Mouse (Mus musculus) midbrain, embryonic 13.5 days (tissue): ENCODE data around the gene Fam107a. TPM values are rescaled to one million over a fixed set of nuclear protein-coding genes. Genes with fewer than 3 reads are reported as not detected.

ENCODE experiments used
- ATAC-seq: fragments of 200-750 bp; cut with Nextera tagmentation; 2 replicates; pipeline ENCODE4 v1.8.0; 2017; ENCODE audit warnings: mild to moderate bottlenecking, moderate TSS enrichment, moderate library complexity
- H3K27ac ChIP-seq: fragments of 300-500 bp; sonication (generic); 2 replicates; pipeline ENCODE4 v1.5.1; 2015; ENCODE audit warnings: inconsistent platforms, mild to moderate bottlenecking, moderate library complexity
- H3K27me3 ChIP-seq: fragments of 300-500 bp; sonication (generic); 2 replicates; pipeline ENCODE4 v1.6.1; 2015; ENCODE audit warnings: mild to moderate bottlenecking, inconsistent platforms
- H3K36me3 ChIP-seq: fragments of 300-500 bp; sonication (generic); 2 replicates; pipeline ENCODE4 v1.6.1; 2015; ENCODE audit warnings: mild to moderate bottlenecking, inconsistent platforms
- H3K4me1 ChIP-seq: fragments of 300-500 bp; sonication (generic); replicated peaks from 2 replicates; pipeline ENCODE4 v1.6.1; 2015; ENCODE audit warnings: inconsistent platforms
- H3K4me2 ChIP-seq: fragments of 300-500 bp; sonication (generic); replicated peaks from 2 replicates; pipeline ENCODE4 v1.6.1; 2015; ENCODE audit warnings: moderate library complexity, mild to moderate bottlenecking, inconsistent platforms
- H3K4me3 ChIP-seq: fragments of 300-500 bp; sonication (generic); replicated peaks from 2 replicates; pipeline ENCODE4 v1.5.1; 2015; ENCODE audit warnings: mild to moderate bottlenecking, inconsistent platforms
- H3K9ac ChIP-seq: fragments of 300-500 bp; sonication (generic); replicated peaks from 2 replicates; pipeline ENCODE4 v1.6.1; 2015; ENCODE audit warnings: mild to moderate bottlenecking, inconsistent platforms
- H3K9me3 ChIP-seq: fragments of 300-500 bp; sonication (generic); 2 replicates; pipeline ENCODE4 v1.6.1; 2016; ENCODE audit warnings: mild to moderate bottlenecking, inconsistent platforms
- WGBS: fragments of 180-500 bp; shearing (Covaris S2); methylation state at CpG from one replicate; pipeline ENCODE4 v1.1.7; 2015; 5-methylcytosine and 5-hydroxymethylcytosine counted together
- polyA plus RNA-seq: library from polyadenylated mRNA; unstranded; fragments of >200 nt; fragmentation: Nextera tagmentation; extraction: Ambion mirVana; gene quantifications from 2 replicates; pipeline ENCODE4 v1.2.1, GENCODE M21; 2015

Gene Fam107a
- polyA plus RNA-seq, 1 experiment from 2014 or later, result 0.23 TPM

DNA sequence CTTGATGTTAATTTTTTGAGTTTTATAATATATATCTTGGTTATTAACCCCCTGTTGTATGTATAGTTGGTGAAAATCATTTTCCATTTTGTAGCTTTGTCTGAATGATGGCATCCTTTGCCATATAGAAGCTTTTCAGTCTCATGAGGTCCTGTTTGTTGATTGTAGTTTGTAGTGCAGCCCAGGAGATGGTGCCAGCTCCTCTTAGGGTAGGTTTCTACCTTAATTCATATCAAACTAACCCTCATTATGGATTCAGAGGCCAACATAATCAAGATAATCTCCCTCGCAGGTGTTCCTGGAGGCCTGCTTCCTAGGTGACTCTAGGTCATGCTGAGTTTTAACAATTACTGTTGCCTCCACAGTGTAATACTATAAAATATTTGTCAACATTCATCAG lies 55.6 kb downstream of the Fam107a start:
- no peak for ATAC-seq
- no peak overlapping the region for H3K4me2 ChIP-seq
- no peak overlapping the region for H3K9ac ChIP-seq
- no peaks in the 10 kb centered on the region for H3K36me3 ChIP-seq
- no peak overlapping the region for H3K27ac ChIP-seq
- H3K9me3 ChIP-seq, result no peaks in the 10 kb centered on the region
- 64% methylated on average over 1 of the region's 1 CpGs for WGBS
- no peaks in the 10 kb centered on the region for H3K4me1 ChIP-seq
- no peak overlapping the region for H3K4me3 ChIP-seq
- no peaks in the 10 kb centered on the region for H3K27me3 ChIP-seq

DNA sequence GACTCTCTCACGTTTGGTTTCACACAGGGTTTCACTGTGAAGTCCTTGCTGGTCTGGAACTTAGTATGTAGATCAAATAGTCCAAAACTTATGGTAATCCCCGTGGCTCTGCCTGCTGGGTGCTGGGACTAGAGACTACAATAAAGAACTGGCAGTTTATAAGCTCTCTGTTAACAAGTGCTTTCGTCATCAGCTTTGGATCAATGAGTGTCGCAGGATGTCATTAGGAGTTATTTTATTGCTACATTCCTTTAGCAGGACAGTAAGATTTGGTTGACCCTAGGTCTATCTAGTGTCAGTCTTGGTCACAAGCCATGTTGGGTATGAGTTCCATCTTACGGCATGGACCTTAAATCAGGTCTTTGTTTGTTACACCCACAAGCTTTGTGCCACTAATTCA lies 57.6 kb downstream of the Fam107a start:
- H3K36me3 ChIP-seq, result no peaks in the 10 kb centered on the region
- no peaks in the 10 kb centered on the region for H3K4me1 ChIP-seq
- no peak overlapping the region for H3K4me3 ChIP-seq
- WGBS, result 77% methylated on average over 5 of the region's 5 CpGs
- H3K27me3 ChIP-seq, result no peaks in the 10 kb centered on the region
- H3K9ac ChIP-seq, result no peak overlapping the region
- H3K27ac ChIP-seq, result no peak overlapping the region
- H3K4me2 ChIP-seq, result no peak overlapping the region
- no peak for ATAC-seq
- H3K9me3 ChIP-seq, result no peaks in the 10 kb centered on the region

DNA sequence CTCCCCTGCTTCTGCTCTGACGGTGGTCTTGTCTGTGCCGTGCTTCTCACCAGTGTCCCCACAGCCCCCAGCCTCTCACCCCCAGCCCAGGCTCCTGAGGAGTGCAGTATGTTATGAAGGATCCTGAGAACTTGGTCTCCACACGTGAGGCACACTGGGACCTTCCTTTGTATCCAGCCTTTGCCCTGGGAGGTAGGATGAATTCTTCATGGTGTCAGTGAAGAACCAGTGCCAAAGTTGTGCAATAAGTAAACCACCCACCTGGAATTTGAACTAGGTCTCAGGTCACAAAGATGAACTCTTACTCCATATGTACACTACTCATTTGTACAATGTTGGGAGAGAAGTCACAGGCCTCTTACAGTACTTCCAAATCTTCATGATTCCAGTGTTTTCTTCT lies 58.7 kb downstream of the Fam107a start, which contains the start of gene Acox2:
Gene Acox2 (minus strand): TSS at position 188 of the 400 bp plus-strand sequence.
- H3K9me3 ChIP-seq, result no peaks in the 10 kb centered on the region
- no peak within 1 kb of the TSS for H3K27ac ChIP-seq
- H3K27me3 ChIP-seq, result no peaks in the 10 kb centered on the region
- H3K36me3 ChIP-seq, result no peaks in the 10 kb centered on the region
- no peak within 1 kb of the TSS for H3K4me3 ChIP-seq
- WGBS, result 73% methylated on average over 3 of the region's 3 CpGs
- H3K9ac ChIP-seq, result no peak within 1 kb of the TSS
- no peak for ATAC-seq
- no peak within 1 kb of the TSS for H3K4me2 ChIP-seq
- no peaks in the 10 kb centered on the region for H3K4me1 ChIP-seq

- no peaks in the 10 kb centered on the region for H3K4me1 ChIP-seq
Observed at GRCm38 (mm10) chr14:8258752-8259151, 59.1 kb downstream of the Fam107a start.

GRCm38 (mm10) chr14:8258335-8258627 lies 59.5 kb downstream of the Fam107a start:
- no peaks in the 10 kb centered on the region for H3K27me3 ChIP-seq
- no peak for ATAC-seq
- no peaks in the 10 kb centered on the region for H3K36me3 ChIP-seq
- no peak overlapping the region for H3K27ac ChIP-seq
- H3K9me3 ChIP-seq, result no peaks in the 10 kb centered on the region
- no peak overlapping the region for H3K9ac ChIP-seq
- no peak overlapping the region for H3K4me2 ChIP-seq
- WGBS, result 66% methylated on average over 3 of the region's 3 CpGs
- H3K4me3 ChIP-seq, result no peak overlapping the region
- no peaks in the 10 kb centered on the region for H3K4me1 ChIP-seq

More at GRCm38 (mm10) chr14:8258752-8259151, 59.1 kb downstream of the Fam107a start:
- Histone ChIP-seq H3K9me3 (no peaks in the 10 kb centered on the region), H3K9ac (no peak overlapping the region), H3K27me3 (no peaks in the 10 kb centered on the region), H3K4me2 (no peak overlapping the region), H3K36me3 (no peaks in the 10 kb centered on the region), H3K4me3 (no peak overlapping the region), H3K27ac (no peak overlapping the region)
- 83% methylated on average over 3 of the region's 3 CpGs for WGBS
- no peak for ATAC-seq

- no peaks in the 10 kb centered on the region for H3K9me3 ChIP-seq
- WGBS, result 64% methylated on average over 7 of the region's 7 CpGs
- no peaks in the 10 kb centered on the region for H3K27me3 ChIP-seq
- 0 out of 2 replicates have a peak, but pooled peaks have one; percentile 50 for ATAC-seq
- no peak overlapping the region for H3K4me3 ChIP-seq
- H3K9ac ChIP-seq, result no peak overlapping the region
- no peak overlapping the region for H3K4me2 ChIP-seq
- H3K36me3 ChIP-seq, result no peaks in the 10 kb centered on the region
- H3K27ac ChIP-seq, result no peak overlapping the region
- no peaks in the 10 kb centered on the region for H3K4me1 ChIP-seq
Observed at GRCm38 (mm10) chr14:8257521-8258334, 60.1 kb downstream of the Fam107a start.

DNA sequence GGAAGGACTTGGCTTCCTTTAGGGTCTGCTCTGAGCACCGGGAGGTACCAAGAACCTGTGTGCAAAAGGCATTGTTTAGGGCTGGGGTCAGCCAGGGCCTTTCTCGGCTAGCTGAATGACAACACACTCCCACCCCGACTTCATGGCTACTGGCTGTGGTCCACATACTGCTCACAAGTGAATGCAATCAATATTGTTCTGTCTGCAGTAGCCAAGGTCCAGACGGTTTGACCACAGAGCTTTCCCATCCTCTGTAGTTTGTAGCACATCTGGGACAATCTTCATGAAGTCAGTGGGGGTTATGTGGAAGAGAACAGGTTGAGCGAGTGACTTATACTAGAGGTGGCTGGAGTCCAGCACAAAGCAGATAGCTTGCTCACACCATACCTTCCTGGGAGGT lies 60.9 kb downstream of the Fam107a start:
- no peaks in the 10 kb centered on the region for H3K36me3 ChIP-seq
- no peak overlapping the region for H3K9ac ChIP-seq
- 79% methylated on average over 5 of the region's 5 CpGs for WGBS
- ATAC-seq, result no peak
- no peaks in the 10 kb centered on the region for H3K27me3 ChIP-seq
- no peaks in the 10 kb centered on the region for H3K9me3 ChIP-seq
- H3K4me3 ChIP-seq, result no peak overlapping the region
- no peak overlapping the region for H3K4me2 ChIP-seq
- H3K27ac ChIP-seq, result no peak overlapping the region
- no peaks in the 10 kb centered on the region for H3K4me1 ChIP-seq

GRCm38 (mm10) chr14:8256072-8256471 lies 61.8 kb downstream of the Fam107a start:
- H3K36me3 ChIP-seq, result no peaks in the 10 kb centered on the region
- no peaks in the 10 kb centered on the region for H3K27me3 ChIP-seq
- H3K9ac ChIP-seq, result no peak overlapping the region
- H3K9me3 ChIP-seq, result no peaks in the 10 kb centered on the region
- H3K4me2 ChIP-seq, result no peak overlapping the region
- H3K4me1 ChIP-seq, result no peaks in the 10 kb centered on the region
- 65% methylated on average over 6 of the region's 6 CpGs for WGBS
- ATAC-seq, result no peak
- H3K4me3 ChIP-seq, result no peak overlapping the region
- no peak overlapping the region for H3K27ac ChIP-seq

- Histone ChIP-seq H3K36me3 (no peaks in the 10 kb centered on the region), H3K9me3 (no peaks in the 10 kb centered on the region), H3K4me1 (no peaks in the 10 kb centered on the region), H3K27me3 (no peaks in the 10 kb centered on the region), H3K27ac (no peak overlapping the region), H3K9ac (no peak overlapping the region), H3K4me3 (no peak overlapping the region), H3K4me2 (no peak overlapping the region)
- peak; percentile 55; the same call in 1 of the 2 replicates for ATAC-seq
- WGBS, result 81% methylated on average over 7 of the region's 7 CpGs
Observed at GRCm38 (mm10) chr14:8255076-8255729, 62.6 kb downstream of the Fam107a start.

DNA sequence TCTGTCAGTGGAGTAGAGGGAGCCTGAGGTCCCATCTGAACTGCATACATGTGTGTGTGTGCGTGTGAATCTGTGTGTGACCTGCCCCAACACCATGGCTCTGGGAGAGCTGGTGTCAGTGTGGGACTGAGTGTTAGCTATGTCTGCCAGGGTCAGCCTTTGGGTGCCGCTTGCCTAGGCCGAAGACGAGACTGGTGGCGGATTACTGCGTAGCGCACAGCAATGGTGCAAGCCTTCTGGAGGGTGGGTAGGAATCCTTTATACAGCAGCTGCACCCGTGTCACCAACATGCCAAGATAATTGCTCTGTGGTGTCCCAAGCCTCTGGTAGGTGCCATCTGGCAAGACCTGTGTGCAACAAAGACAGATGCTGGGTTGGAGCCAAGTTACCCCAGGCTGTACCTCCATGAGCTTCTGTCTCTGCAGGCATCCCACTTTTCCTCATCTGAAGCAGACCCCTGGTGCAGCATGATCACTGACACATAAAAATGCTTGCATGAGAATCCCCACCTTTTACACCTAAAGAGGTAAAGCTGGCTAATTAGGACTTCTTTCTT lies 66.4 kb downstream of the Fam107a start:
- Histone ChIP-seq H3K27ac (no peak overlapping the region), H3K36me3 (no peaks in the 10 kb centered on the region), H3K9ac (no peak overlapping the region), H3K9me3 (no peaks in the 10 kb centered on the region), H3K4me1 (no peaks in the 10 kb centered on the region), H3K4me2 (no peak overlapping the region), H3K27me3 (no peaks in the 10 kb centered on the region), H3K4me3 (no peak overlapping the region)
- no peak for ATAC-seq
- 90% methylated on average over 8 of the region's 8 CpGs for WGBS

DNA sequence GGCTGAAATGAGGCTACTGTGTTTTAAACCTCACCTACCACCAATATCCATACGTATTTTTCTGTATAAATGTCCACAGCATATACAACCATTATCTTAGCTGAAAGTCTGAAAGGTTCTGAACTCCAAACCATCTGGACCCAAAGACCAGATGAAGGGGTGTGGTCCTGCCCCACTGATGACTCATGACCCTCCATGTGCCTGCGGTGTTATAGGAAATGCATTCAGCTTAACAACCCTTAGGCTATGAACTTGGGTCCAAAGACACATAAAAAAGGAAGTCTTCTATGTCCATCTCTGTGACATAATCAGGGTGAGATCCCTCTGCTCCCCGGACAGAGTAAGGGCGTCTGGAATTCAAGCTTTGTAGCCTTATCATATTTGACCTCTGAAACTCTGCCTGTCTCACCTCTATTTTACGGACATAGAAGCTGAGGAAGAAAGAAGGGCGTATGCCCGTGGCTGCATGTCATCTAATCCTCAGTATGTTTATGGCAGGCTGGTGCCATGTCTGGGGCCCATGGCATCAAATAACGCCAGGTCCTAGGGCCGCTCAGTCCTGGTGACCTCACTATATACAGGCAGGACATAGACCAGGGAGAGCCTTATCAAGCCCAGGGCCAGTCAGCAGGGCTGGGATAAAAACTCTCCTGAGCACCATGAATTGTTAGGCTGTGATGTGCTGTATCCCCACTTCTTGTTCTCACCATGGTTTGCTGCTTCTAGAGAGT lies 67.5 kb downstream of the Fam107a start:
- no peaks in the 10 kb centered on the region for H3K36me3 ChIP-seq
- no peak overlapping the region for H3K4me2 ChIP-seq
- ATAC-seq, result no peak
- no peaks in the 10 kb centered on the region for H3K9me3 ChIP-seq
- H3K27ac ChIP-seq, result no peak overlapping the region
- no peak overlapping the region for H3K9ac ChIP-seq
- H3K4me3 ChIP-seq, result no peak overlapping the region
- no peaks in the 10 kb centered on the region for H3K4me1 ChIP-seq
- H3K27me3 ChIP-seq, result no peaks in the 10 kb centered on the region
- 90% methylated on average over 9 of the region's 9 CpGs for WGBS

DNA sequence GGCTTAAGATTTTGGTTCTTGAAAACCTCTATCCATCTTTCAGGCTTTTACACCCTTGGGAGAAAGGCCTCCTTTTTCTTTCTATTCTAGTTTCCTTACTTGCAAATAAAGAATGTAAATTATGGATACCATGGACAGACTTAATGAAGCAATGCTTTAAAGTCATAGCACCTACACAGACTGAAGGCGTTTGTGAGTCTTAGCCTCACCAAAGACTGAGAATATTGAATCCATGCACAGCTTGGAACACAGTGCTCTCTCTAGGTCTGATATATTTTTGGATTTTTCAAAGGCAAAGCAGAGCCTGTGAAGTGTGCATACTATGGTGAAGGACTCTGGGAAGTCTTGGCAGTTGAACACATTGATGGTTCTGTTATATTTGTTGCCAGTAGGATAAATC lies 68.6 kb downstream of the Fam107a start:
- H3K36me3 ChIP-seq, result no peaks in the 10 kb centered on the region
- no peaks in the 10 kb centered on the region for H3K4me1 ChIP-seq
- no peak overlapping the region for H3K9ac ChIP-seq
- no peaks in the 10 kb centered on the region for H3K9me3 ChIP-seq
- H3K4me2 ChIP-seq, result no peak overlapping the region
- no peak overlapping the region for H3K4me3 ChIP-seq
- ATAC-seq, result no peak
- no peak overlapping the region for H3K27ac ChIP-seq
- H3K27me3 ChIP-seq, result no peaks in the 10 kb centered on the region
- 86% methylated on average over 1 of the region's 1 CpGs for WGBS
